Mouse (Mus musculus): ENCODE data around the gene T2. TPM values are rescaled to one million over a fixed set of nuclear protein-coding genes. Genes with fewer than 3 reads are reported as not detected.
A peak's percentile ranks its signal among the peaks of the same experiment; 100 is the strongest.
"Not testable (repeated sequence)": the region's sequence is repeated elsewhere in the genome, so short reads cannot be mapped to it uniquely, and the experiment has no call there.

Gene T2
- polyA plus RNA-seq (2014; fragmentation: Nextera tagmentation; extraction: Ambion mirVana): 0.20 and 0.35 TPM in 2 replicates

DNA sequence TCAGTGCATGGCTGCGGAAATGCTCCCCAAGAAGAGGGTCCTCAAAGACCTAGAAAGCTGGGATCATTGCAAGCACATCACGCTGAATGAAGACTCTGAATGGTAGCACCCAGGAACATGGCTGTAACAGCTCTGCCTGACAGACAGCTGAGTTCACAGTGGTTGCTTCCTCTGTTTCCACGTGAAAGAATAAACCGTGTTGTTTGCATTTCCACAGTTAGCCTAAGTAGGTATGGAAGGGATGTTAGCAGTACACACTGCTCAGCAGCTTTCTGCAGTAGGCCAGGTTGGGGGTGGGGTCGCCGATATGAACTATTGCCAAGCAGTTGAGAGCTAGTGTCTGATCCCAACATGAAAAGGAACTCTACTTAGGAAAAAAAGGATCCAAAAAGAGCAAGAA lies at the start of gene T2:
Gene T2 (plus strand): TSS at position 301 of the 400 bp plus-strand sequence.
- Histone ChIP-seq H3K4me3 (ENCODE audit: low read depth, low read length) (no peak within 1 kb of the TSS), H3K9ac (no peak within 1 kb of the TSS), H3K4me1 (ENCODE audit: insufficient read depth) (no peaks in the 10 kb centered on the region), H3K4me2 (no peak within 1 kb of the TSS), H3K9me3 (ENCODE audit: low read depth, low read length) (no peaks in the 10 kb centered on the region; the same call in 1 of the 2 replicates), H3K27me3 (ENCODE audit: insufficient read depth, low read length) (no peaks in the 10 kb centered on the region), H3K27ac (ENCODE audit: low read depth) (no peak within 1 kb of the TSS), H3K36me3 (ENCODE audit: insufficient read depth) (no peaks in the 10 kb centered on the region)
- WGBS: 75% methylated on average over 6 of the region's 6 CpGs
- no peak for ATAC-seq (ENCODE audit: insufficient read depth)
- no peak for DNase-seq
- no peak for TF ChIP-seq CTCF (IDR thresholded peaks at IDR 0.05; ENCODE audit: low read depth)

DNA sequence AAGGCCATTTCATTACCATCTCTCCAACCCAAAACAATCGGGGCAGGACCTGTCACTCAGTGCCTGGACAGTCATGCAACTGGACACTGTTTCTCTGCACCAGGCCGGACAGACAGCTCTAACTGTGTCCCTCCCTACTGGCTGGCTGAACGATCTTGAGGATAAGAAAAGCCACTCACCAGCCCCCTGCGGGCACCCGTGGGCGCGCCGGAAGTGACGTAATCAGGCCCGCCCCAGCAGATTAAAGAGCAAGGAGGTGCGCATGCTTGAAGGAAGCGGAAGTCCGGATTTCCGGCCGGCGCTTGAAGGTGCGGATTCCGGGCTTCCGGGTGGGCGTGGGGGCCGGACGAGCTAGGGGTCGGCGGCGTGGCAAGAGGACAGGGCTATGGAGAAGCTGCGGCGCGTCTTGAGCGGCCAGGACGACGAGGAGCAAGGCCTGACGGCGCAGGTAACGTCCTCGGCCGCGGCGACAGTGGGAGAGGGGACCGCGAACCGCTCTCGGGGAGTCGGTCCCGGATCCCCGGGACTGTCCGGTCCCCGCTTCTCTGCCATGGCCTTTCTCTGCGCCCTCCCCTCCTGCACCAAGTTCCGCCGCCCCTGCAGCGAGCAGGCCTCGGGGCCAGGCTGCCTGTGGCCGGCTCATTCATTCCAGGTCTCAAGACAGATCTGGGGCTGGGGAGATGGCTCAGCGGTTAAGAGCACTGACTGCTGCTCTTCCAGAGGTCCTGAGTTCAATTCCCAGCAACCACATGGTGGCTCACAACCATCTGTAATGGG lies 44.8 kb upstream of the T2 start, which contains the start of gene Sft2d1:
Gene Sft2d1 (plus strand): TSS at position 265 of the 777 bp plus-strand sequence.
- Histone ChIP-seq H3K9me3 (ENCODE audit: low read depth, low read length) (no peaks in the 10 kb centered on the region), H3K4me2 (peak within 1 kb of the TSS; percentile 72), H3K27me3 (ENCODE audit: insufficient read depth, low read length) (no peaks in the 10 kb centered on the region), H3K27ac (ENCODE audit: low read depth) (peak within 1 kb of the TSS; percentile 30; the same call in 1 of the 2 replicates), H3K4me3 (ENCODE audit: low read depth, low read length) (peak within 1 kb of the TSS; percentile 80), H3K9ac (peak within 1 kb of the TSS; percentile 71), H3K4me1 (ENCODE audit: insufficient read depth) (no peaks in the 10 kb centered on the region), H3K36me3 (ENCODE audit: insufficient read depth) (no peaks in the 10 kb centered on the region)
- DNase-seq (peak; percentile 98), ATAC-seq (ENCODE audit: insufficient read depth) (peak; percentile 97)
- under 1% methylated on average over 50 of the region's 54 CpGs for WGBS
- no peak for TF ChIP-seq CTCF (IDR thresholded peaks at IDR 0.05; ENCODE audit: low read depth)

DNA sequence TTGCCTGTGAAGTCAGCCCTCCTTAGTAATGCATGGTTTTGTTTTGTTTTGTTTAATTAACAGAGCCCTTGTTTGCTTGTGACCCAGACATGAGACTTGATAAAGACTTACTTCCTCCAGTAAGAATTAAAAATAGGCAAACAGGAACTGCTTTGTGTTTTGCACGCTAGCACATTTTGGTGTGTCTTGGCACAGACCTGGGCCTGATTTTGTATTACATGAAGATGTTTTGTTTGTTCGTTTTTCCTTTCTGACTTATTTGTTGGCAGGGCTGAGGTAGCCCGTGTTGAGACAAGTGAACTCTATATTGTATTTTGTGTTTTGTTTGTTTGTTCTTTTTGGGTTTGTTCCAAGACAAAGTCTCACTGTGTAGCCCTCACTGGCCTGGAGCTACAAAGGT lies 44.0 kb upstream of the T2 start:
- DNase-seq (peak; percentile 8), ATAC-seq (ENCODE audit: insufficient read depth) (no peak)
- Histone ChIP-seq H3K9me3 (ENCODE audit: low read depth, low read length) (no peaks in the 10 kb centered on the region), H3K36me3 (ENCODE audit: insufficient read depth) (no peaks in the 10 kb centered on the region), H3K9ac (peak overlapping the region; percentile 71), H3K4me1 (ENCODE audit: insufficient read depth) (no peaks in the 10 kb centered on the region), H3K4me2 (peak overlapping the region; percentile 72), H3K27me3 (ENCODE audit: insufficient read depth, low read length) (no peaks in the 10 kb centered on the region), H3K27ac (ENCODE audit: low read depth) (no peak overlapping the region), H3K4me3 (ENCODE audit: low read depth, low read length) (peak overlapping the region; percentile 80)
- no peak for TF ChIP-seq CTCF (IDR thresholded peaks at IDR 0.05; ENCODE audit: low read depth)
- WGBS: 35% methylated on average over 3 of the region's 3 CpGs

DNA sequence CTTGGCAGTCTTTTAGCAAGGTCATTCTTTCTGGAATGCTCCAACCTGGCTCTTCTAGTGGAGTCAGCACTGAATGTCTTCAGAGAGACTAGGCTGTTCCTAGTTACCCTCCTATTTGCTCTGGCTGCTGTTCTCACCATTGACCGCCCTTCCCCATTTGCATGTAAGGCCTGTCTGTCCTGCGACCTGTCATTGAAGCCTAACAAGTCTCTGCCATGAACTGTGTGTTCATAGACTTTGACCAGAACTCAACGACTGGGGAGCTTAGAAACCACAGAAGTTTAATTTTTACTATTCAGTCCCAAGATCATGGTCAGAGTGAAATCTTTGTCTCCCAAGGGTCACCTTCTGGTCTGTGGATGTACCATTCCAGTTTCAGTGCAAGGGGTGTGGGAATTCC lies 41.8 kb upstream of the T2 start:
- no peak overlapping the region for H3K9ac ChIP-seq
- no peak for TF ChIP-seq CTCF (IDR thresholded peaks at IDR 0.05; ENCODE audit: low read depth)
- H3K4me2 ChIP-seq: no peak overlapping the region
- H3K27me3 ChIP-seq (ENCODE audit: insufficient read depth, low read length): no peaks in the 10 kb centered on the region
- no peaks in the 10 kb centered on the region for H3K4me1 ChIP-seq (ENCODE audit: insufficient read depth)
- no peak for DNase-seq
- no peak for ATAC-seq (ENCODE audit: insufficient read depth)
- H3K36me3 ChIP-seq (ENCODE audit: insufficient read depth): no peaks in the 10 kb centered on the region
- H3K4me3 ChIP-seq (ENCODE audit: low read depth, low read length): no peak overlapping the region
- no peak overlapping the region for H3K27ac ChIP-seq (ENCODE audit: low read depth)
- H3K9me3 ChIP-seq (ENCODE audit: low read depth, low read length): no peaks in the 10 kb centered on the region
- 82% methylated on average over 3 of the region's 3 CpGs for WGBS

DNA sequence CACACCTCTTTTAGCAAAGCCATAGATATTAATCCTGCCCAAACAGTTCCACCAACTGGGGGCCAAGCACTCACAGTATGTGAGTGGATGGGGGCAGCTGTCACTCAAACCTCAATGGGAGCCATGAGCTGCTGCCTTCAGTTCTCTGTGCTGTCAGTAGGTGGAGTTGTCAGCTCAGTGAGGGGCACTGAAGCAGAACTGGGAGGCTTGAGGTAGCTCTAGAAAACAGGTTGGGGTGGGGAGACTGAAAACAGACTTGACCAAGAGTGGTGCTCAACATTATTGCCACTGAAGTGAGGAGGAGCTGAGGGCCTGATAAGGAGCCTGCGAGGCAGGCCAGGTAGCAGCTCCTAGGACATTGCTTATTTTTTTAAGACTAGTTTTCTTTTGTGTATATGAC lies 39.5 kb upstream of the T2 start:
- peak; percentile 50 for TF ChIP-seq CTCF (IDR thresholded peaks at IDR 0.05; ENCODE audit: low read depth)
- WGBS: 50% methylated on average over 1 of the region's 1 CpGs
- Histone ChIP-seq H3K27ac (ENCODE audit: low read depth) (no peak overlapping the region), H3K4me3 (ENCODE audit: low read depth, low read length) (no peak overlapping the region), H3K4me2 (no peak overlapping the region), H3K27me3 (ENCODE audit: insufficient read depth, low read length) (no peaks in the 10 kb centered on the region), H3K9me3 (ENCODE audit: low read depth, low read length) (no peaks in the 10 kb centered on the region), H3K36me3 (ENCODE audit: insufficient read depth) (no peaks in the 10 kb centered on the region), H3K4me1 (ENCODE audit: insufficient read depth) (no peaks in the 10 kb centered on the region), H3K9ac (no peak overlapping the region)
- DNase-seq (peak; percentile 26), ATAC-seq (ENCODE audit: insufficient read depth) (no peak)

DNA sequence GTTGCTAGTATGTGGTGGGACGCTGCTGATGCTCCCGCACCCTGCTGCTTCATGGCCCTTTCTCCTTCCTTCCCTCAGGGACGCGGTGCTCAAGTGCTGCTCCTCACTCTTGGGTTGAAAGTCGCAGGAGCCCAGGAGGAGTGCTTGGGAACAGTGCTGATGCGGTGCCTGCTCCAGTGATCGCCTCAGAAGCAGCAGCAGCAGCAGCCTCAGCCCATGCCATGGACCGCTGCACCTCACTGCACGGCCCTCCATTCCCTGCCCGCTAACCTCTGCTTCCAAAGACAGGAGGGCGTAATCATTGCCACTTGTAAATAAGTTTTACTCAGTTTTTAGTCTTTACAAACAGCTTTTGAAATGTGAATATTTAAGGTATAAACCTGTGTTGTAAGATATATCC lies 28.9 kb upstream of the T2 start:
- not testable (repeated sequence) for ATAC-seq (ENCODE audit: insufficient read depth); DNase-seq; H3K4me2 ChIP-seq; H3K36me3 ChIP-seq (ENCODE audit: insufficient read depth); H3K9ac ChIP-seq; H3K27me3 ChIP-seq (ENCODE audit: insufficient read depth, low read length); H3K4me1 ChIP-seq (ENCODE audit: insufficient read depth); H3K9me3 ChIP-seq (ENCODE audit: low read depth, low read length); H3K27ac ChIP-seq (ENCODE audit: low read depth); H3K4me3 ChIP-seq (ENCODE audit: low read depth, low read length)
- WGBS: 85% methylated on average over 8 of the region's 11 CpGs

DNA sequence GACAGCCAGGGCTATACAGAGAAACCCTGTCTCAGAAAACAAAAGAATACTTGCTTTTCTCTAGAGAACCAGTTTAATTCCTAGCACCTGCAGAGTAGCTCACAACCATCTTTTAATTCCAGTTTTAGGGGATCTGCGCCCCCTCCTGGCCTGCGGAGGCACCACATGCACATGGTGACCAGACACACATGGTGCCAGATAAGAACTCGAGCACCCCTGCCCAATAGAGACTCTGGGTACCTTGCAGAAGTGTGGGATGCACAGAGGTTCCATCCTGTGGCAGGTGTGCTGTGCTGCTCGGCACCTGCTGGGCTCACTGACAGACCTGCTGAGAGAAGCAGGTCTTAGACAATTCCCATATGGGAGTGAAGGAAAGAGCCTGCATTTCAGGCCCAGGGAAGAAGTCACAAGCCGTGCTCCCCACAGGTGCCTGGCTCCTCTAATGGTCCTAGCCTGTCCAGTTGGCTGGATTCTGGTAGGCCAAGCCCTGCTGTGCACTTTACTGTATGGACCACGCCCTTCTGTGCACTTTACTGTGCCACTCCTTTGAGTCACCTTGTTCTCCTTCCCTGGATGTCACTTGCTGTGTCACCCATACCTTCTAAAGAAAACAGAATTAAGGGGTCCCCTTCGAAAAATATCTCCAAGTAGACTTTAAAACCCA lies 27.1 kb upstream of the T2 start:
- WGBS: 71% methylated on average over 7 of the region's 7 CpGs
- Histone ChIP-seq H3K4me3 (ENCODE audit: low read depth, low read length) (no peak overlapping the region), H3K27me3 (ENCODE audit: insufficient read depth, low read length) (no peaks in the 10 kb centered on the region), H3K36me3 (ENCODE audit: insufficient read depth) (peaks cover 5% of the 10 kb centered on the region; the same call in 1 of the 2 replicates), H3K27ac (ENCODE audit: low read depth) (no peak overlapping the region), H3K9ac (no peak overlapping the region), H3K9me3 (ENCODE audit: low read depth, low read length) (no peaks in the 10 kb centered on the region), H3K4me2 (no peak overlapping the region), H3K4me1 (ENCODE audit: insufficient read depth) (no peaks in the 10 kb centered on the region)
- DNase-seq (peak; percentile 30), ATAC-seq (ENCODE audit: insufficient read depth) (no peak; the same call in 1 of the 2 replicates)
- peak; percentile 54 for TF ChIP-seq CTCF (IDR thresholded peaks at IDR 0.05; ENCODE audit: low read depth)
